Mouse (Mus musculus) stomach, embryonic 16.5 days (tissue): ENCODE data around the gene Gnb5. TPM values are rescaled to one million over a fixed set of nuclear protein-coding genes. Genes with fewer than 3 reads are reported as not detected.
A peak's percentile ranks its signal among the peaks of the same experiment; 100 is the strongest.

Source experiments
- ATAC-seq: fragments of 200-750 bp; cut with Nextera tagmentation; 2 replicates; pipeline ENCODE4 v1.8.0; 2017; ENCODE audit warnings: moderate number of reproducible peaks, moderate TSS enrichment; ENCODE audit not compliant: insufficient read depth, low FRiP score
- H3K27ac ChIP-seq: fragments of 300-500 bp; sonication (generic); 2 replicates; pipeline ENCODE4 v1.5.1; 2014; ENCODE audit warnings: low read length
- H3K27me3 ChIP-seq: fragments of 300-500 bp; sonication (generic); 2 replicates; pipeline ENCODE4 v1.6.1; 2014; ENCODE audit warnings: low read length, control low read depth, mixed read lengths; ENCODE audit not compliant: control insufficient read depth, insufficient read depth
- H3K36me3 ChIP-seq: fragments of 300-500 bp; sonication (generic); 2 replicates; pipeline ENCODE4 v1.6.1; 2014; ENCODE audit warnings: low read length; ENCODE audit not compliant: control insufficient read depth, insufficient read depth
- H3K4me1 ChIP-seq: fragments of 300-500 bp; sonication (generic); 2 replicates; pipeline ENCODE4 v1.6.1; 2014; ENCODE audit warnings: low read length, control low read depth, mixed read lengths; ENCODE audit not compliant: control insufficient read depth, insufficient read depth
- H3K4me2 ChIP-seq: fragments of 300-500 bp; sonication (generic); 2 replicates; pipeline ENCODE4 v1.6.1; 2014; ENCODE audit warnings: low read depth, low read length, mixed read lengths
- H3K4me3 ChIP-seq: fragments of 300-500 bp; sonication (generic); replicated peaks from 2 replicates; pipeline ENCODE4 v1.5.1; 2014; ENCODE audit warnings: mild to moderate bottlenecking, low read length
- H3K9ac ChIP-seq: fragments of 300-500 bp; sonication (generic); 2 replicates; pipeline ENCODE4 v1.6.1; 2014; ENCODE audit warnings: low read length
- H3K9me3 ChIP-seq: fragments of 300-500 bp; sonication (generic); replicated peaks from 2 replicates; pipeline ENCODE4 v1.6.1; 2016; ENCODE audit warnings: low read length, control low read depth; ENCODE audit not compliant: control insufficient read depth
- WGBS: fragments of 180-500 bp; shearing (Covaris S2); extraction: QIAGEN DNeasy Blood & Tissue Kit; methylation state at CpG from one replicate; pipeline ENCODE4 v1.1.7; 2014; 5-methylcytosine and 5-hydroxymethylcytosine counted together
- polyA plus RNA-seq: library from polyadenylated mRNA; unstranded; fragments of >200 nt; fragmentation: Nextera tagmentation; extraction: Ambion mirVana; gene quantifications from 2 replicates; pipeline ENCODE4 v1.2.1, GENCODE M21; 2015

Gnb5 gene
- polyA plus RNA-seq, 1 experiment from 2014 or later: 22.0 TPM

DNA sequence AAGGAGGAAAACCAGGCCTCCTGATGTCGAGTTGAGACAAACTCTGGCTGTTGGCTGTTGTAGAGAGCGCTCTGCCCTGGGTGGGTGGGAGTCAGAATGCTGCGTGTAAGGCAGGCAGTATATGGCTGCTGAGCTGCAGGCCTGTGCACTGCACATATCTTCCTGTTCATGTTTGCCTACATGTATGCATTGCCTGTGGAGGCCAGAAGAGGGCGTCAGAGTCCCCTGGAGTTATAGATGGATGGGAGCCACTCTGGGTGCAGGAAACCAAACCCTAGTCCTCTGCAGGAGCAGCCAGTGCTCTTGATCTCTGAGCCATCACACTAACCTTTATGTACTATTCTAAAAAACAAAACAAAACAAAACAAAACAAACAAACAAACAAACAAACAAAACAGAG, 28.4 kb downstream of the Gnb5 start:
- H3K9me3 ChIP-seq: no peaks in the 10 kb centered on the region
- ATAC-seq: no peak
- no peak overlapping the region for H3K9ac ChIP-seq
- no peaks in the 10 kb centered on the region for H3K4me1 ChIP-seq
- H3K4me3 ChIP-seq: no peak overlapping the region
- H3K36me3 ChIP-seq: peaks cover 12% of the 10 kb centered on the region
- no peak overlapping the region for H3K27ac ChIP-seq
- H3K27me3 ChIP-seq: no peaks in the 10 kb centered on the region
- WGBS: 74% methylated on average over 4 of the region's 4 CpGs
- no peak overlapping the region for H3K4me2 ChIP-seq

DNA sequence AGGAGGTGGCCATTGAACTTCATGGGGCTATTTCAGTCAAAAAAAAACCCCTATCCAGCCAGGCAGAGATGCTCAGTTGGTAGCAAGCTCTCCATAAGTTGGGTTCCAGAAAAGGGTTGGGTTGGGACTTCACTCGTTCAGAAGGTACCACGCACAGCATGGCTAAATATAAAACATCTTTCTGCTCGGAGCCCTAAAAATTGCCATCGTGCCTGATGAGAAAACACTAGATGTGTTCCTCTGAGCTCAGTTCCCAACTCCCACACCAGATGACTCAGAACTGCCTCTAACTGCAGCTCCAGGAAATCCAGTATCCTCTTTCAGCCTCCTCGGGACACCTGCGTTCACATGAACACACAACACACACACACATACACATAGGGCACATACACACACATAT, 31.9 kb downstream of the Gnb5 start:
- WGBS: 90% methylated on average over 6 of the region's 6 CpGs
- H3K36me3 ChIP-seq: peaks cover 15% of the 10 kb centered on the region
- no peaks in the 10 kb centered on the region for H3K4me1 ChIP-seq
- no peak overlapping the region for H3K27ac ChIP-seq
- ATAC-seq: no peak
- H3K9ac ChIP-seq: no peak overlapping the region
- H3K4me3 ChIP-seq: no peak overlapping the region
- no peaks in the 10 kb centered on the region for H3K9me3 ChIP-seq
- no peaks in the 10 kb centered on the region for H3K27me3 ChIP-seq
- no peak overlapping the region for H3K4me2 ChIP-seq

DNA sequence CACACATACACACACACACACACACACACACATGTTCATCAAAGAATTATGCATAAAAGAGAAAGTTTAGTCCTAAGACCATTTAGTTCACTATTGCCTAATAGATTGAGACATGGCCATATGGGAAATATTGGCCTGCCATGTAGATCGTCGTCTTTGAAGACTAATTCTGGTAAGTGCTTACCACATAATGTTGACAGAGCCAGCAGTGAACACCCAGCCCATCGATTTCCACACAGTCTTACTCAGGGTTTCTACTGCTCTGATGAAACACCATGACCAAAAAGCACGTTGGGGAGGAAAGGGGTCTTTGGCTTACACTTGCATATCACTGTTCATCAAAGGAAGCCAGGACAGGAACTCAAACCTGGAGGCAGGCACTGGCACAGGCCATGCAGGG, 36.3 kb downstream of the Gnb5 start:
- Histone ChIP-seq H3K4me1 (no peaks in the 10 kb centered on the region), H3K4me3 (no peak overlapping the region), H3K27ac (no peak overlapping the region), H3K36me3 (peaks cover 12% of the 10 kb centered on the region; the same call in 1 of the 2 replicates), H3K27me3 (no peaks in the 10 kb centered on the region), H3K9ac (no peak overlapping the region), H3K9me3 (no peaks in the 10 kb centered on the region), H3K4me2 (no peak overlapping the region)
- no peak for ATAC-seq
- 76% methylated on average over 4 of the region's 4 CpGs for WGBS

- no peak within 1 kb of the TSS for H3K27ac ChIP-seq
- H3K4me2 ChIP-seq: no peak within 1 kb of the TSS
- no peak within 1 kb of the TSS for H3K4me3 ChIP-seq
- WGBS: 85% methylated on average over 5 of the region's 5 CpGs
- ATAC-seq: no peak
- 0 out of 2 replicates have a peak, but pooled peaks cover 4% of the 10 kb centered on the region for H3K36me3 ChIP-seq
- H3K9me3 ChIP-seq: no peaks in the 10 kb centered on the region
- no peaks in the 10 kb centered on the region for H3K4me1 ChIP-seq
- no peaks in the 10 kb centered on the region for H3K27me3 ChIP-seq
- no peak within 1 kb of the TSS for H3K9ac ChIP-seq
Observed at GRCm38 (mm10) chr9:75347458-75347857, 41.4 kb downstream of the Gnb5 start, which contains the start of gene Bcl2l10. Gene Bcl2l10, plus strand, starts transcription at chr9:75347758.

DNA sequence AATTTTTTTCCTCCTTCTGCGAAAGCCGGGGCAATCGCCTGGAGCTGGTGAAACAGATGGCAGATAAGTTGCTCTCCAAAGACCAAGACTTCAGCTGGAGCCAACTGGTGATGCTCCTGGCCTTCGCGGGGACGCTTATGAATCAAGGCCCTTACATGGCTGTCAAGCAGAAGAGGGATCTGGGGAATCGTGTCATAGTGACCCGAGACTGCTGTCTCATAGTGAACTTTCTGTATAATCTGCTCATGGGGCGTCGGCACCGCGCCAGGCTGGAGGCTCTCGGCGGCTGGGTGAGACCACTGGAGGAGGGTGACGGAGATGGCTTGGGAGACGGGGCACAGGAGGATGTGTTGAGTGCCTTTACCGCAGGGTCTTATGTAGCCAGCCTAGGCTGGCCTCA, 42.0 kb downstream of the Gnb5 start:
- Histone ChIP-seq H3K9ac (no peak overlapping the region), H3K4me1 (no peaks in the 10 kb centered on the region), H3K4me3 (no peak overlapping the region), H3K36me3 (0 out of 2 replicates have a peak, but pooled peaks cover 4% of the 10 kb centered on the region), H3K9me3 (no peaks in the 10 kb centered on the region), H3K27ac (no peak overlapping the region), H3K4me2 (no peak overlapping the region), H3K27me3 (no peaks in the 10 kb centered on the region)
- 91% methylated on average over 17 of the region's 17 CpGs for WGBS
- no peak for ATAC-seq

GRCm38 (mm10) chr9:75348641-75349040, 42.6 kb downstream of the Gnb5 start:
- Histone ChIP-seq H3K9ac (no peak overlapping the region), H3K36me3 (0 out of 2 replicates have a peak, but pooled peaks cover 4% of the 10 kb centered on the region), H3K4me3 (no peak overlapping the region), H3K9me3 (no peaks in the 10 kb centered on the region), H3K4me1 (no peaks in the 10 kb centered on the region), H3K4me2 (no peak overlapping the region), H3K27me3 (no peaks in the 10 kb centered on the region), H3K27ac (no peak overlapping the region)
- no peak for ATAC-seq
- WGBS: 86% methylated on average over 3 of the region's 3 CpGs

- Histone ChIP-seq H3K9me3 (no peaks in the 10 kb centered on the region), H3K4me1 (no peaks in the 10 kb centered on the region), H3K4me3 (no peak overlapping the region), H3K4me2 (no peak overlapping the region), H3K27ac (peak overlapping the region; percentile 52), H3K27me3 (no peaks in the 10 kb centered on the region), H3K9ac (no peak overlapping the region), H3K36me3 (no peaks in the 10 kb centered on the region)
- WGBS: 56% methylated on average over 8 of the region's 8 CpGs
- ATAC-seq: peak; percentile 44; the same call in 1 of the 2 replicates
Observed at GRCm38 (mm10) chr9:75353094-75353493, 47.0 kb downstream of the Gnb5 start.

DNA sequence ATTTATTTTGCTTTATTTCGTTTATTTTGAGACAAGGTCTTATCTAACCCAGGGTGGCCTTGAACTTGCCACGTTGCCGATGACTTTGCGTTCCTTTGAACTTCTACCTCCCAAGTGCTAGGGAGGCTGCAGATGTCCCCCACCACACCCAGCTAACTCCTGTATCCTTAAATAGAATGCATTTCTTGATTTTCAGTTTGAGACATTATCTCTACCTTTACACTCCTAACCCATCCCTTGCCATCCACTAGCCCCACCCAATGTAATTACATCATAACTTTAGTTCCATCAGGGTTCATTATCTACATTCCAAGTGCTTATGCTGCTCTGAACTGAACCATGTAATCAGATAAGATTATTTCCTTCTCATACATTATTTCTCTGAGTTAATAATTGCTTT, 49.7 kb downstream of the Gnb5 start:
- Histone ChIP-seq H3K4me1 (no peaks in the 10 kb centered on the region), H3K27ac (no peak overlapping the region), H3K9me3 (no peaks in the 10 kb centered on the region), H3K4me3 (no peak overlapping the region), H3K36me3 (no peaks in the 10 kb centered on the region), H3K4me2 (no peak overlapping the region), H3K27me3 (no peaks in the 10 kb centered on the region), H3K9ac (no peak overlapping the region)
- WGBS: 82% methylated on average over 4 of the region's 4 CpGs
- no peak for ATAC-seq

- Histone ChIP-seq H3K27me3 (no peaks in the 10 kb centered on the region), H3K27ac (no peak overlapping the region), H3K4me1 (no peaks in the 10 kb centered on the region), H3K4me3 (no peak overlapping the region), H3K9ac (no peak overlapping the region), H3K4me2 (no peak overlapping the region), H3K9me3 (no peaks in the 10 kb centered on the region), H3K36me3 (no peaks in the 10 kb centered on the region)
- 66% methylated on average over 9 of the region's 9 CpGs for WGBS
- ATAC-seq: no peak
Observed at GRCm38 (mm10) chr9:75357087-75357654, 51.1 kb downstream of the Gnb5 start.
